Mouse (Mus musculus): ENCODE measurements around the gene Hist1h2ak. TPM values are rescaled to one million over a fixed set of nuclear protein-coding genes. Genes with fewer than 3 reads are reported as not detected.

The Hist1h2ak gene
- polyA plus RNA-seq, 1 experiment, result 2.4 TPM

- H3K4me1 ChIP-seq (ENCODE audit: control insufficient read depth, insufficient read depth, low read length), result no peaks in the 10 kb centered on the region; the same call in 1 of the 2 replicates
- H3K27me3 ChIP-seq (ENCODE audit: control insufficient read depth, insufficient read depth, low read length), result no peaks in the 10 kb centered on the region
- TF ChIP-seq POLR2A (IDR thresholded peaks at IDR 0.05; ENCODE audit: control insufficient read depth, low read depth, low read length), result no peak
- TF ChIP-seq CTCF (IDR thresholded peaks at IDR 0.05; ENCODE audit: control insufficient read depth, insufficient read depth, insufficient replicate concordance, low read depth, low read length), result no peak
- no peak overlapping the region for H3K27ac ChIP-seq (ENCODE audit: control insufficient read depth, insufficient read depth, low read depth, low read length)
- no peak overlapping the region for H3K4me3 ChIP-seq (ENCODE audit: control insufficient read depth, low read depth, low read length)
- no peaks in the 10 kb centered on the region for H3K36me3 ChIP-seq (ENCODE audit: control insufficient read depth, insufficient read depth, low read length)
These were observed 47.0 kb downstream of the Hist1h2ak start for GRCm38 (mm10) chr13:21706669-21707068.

Other genes starting within 250 kb of the Hist1h2ak start
- 1.3 and 1.7 TPM in 2 replicates for gene Zkscan8, start 222.7 kb downstream of the Hist1h2ak start, polyA plus RNA-seq (2012; rRNA removed)
- gene Olfr1366, start 211.0 kb downstream of the Hist1h2ak start, polyA plus RNA-seq (2012; rRNA removed), result not detected in 2 replicates
- not detected in 2 replicates for gene Olfr1535, start 193.9 kb downstream of the Hist1h2ak start, polyA plus RNA-seq (2012; rRNA removed)
- not detected in 2 replicates for gene Olfr1364, start 172.1 kb downstream of the Hist1h2ak start, polyA plus RNA-seq (2012; rRNA removed)
- gene Olfr1362, start 139.8 kb downstream of the Hist1h2ak start, polyA plus RNA-seq (2012; rRNA removed), result not detected in 2 replicates
- gene Olfr11, start 111.3 kb downstream of the Hist1h2ak start, polyA plus RNA-seq (2012; rRNA removed), result 0.04 TPM in 1 of 2 replicates, not detected in the other
- gene Olfr1361, start 90.4 kb downstream of the Hist1h2ak start, polyA plus RNA-seq (2012; rRNA removed), result 0.19 TPM in 1 of 2 replicates, not detected in the other
- 0.07 TPM in 1 of 2 replicates, not detected in the other for gene Olfr1360, start 76.4 kb downstream of the Hist1h2ak start, polyA plus RNA-seq (2012; rRNA removed)
- gene Olfr1359, start 55.7 kb downstream of the Hist1h2ak start, polyA plus RNA-seq (2012; rRNA removed), result 0.35 and 0.38 TPM in 2 replicates
- 3.2 and 3.6 TPM in 2 replicates for gene Hist1h2bl, start 37.7 kb downstream of the Hist1h2ak start, polyA plus RNA-seq (2012; rRNA removed)
- gene Hist1h2ai, start 37.4 kb downstream of the Hist1h2ak start, polyA plus RNA-seq (2012; rRNA removed), result 2.0 and 6.1 TPM in 2 replicates
- gene Hist1h3h, start 36.2 kb downstream of the Hist1h2ak start, polyA plus RNA-seq (2012; rRNA removed), result 14.7 and 20.5 TPM in 2 replicates
- 6.1 and 6.2 TPM in 2 replicates for gene Hist1h2bm, start 31.8 kb downstream of the Hist1h2ak start, polyA plus RNA-seq (2012; rRNA removed)
- 6.1 and 7.6 TPM in 2 replicates for gene Hist1h4j, start 18.8 kb downstream of the Hist1h2ak start, polyA plus RNA-seq (2012; rRNA removed)
- 37.3 and 40.8 TPM in 2 replicates for gene Hist1h4k, start 3.3 kb downstream of the Hist1h2ak start, polyA plus RNA-seq (2012; rRNA removed)
- 2.3 and 3.0 TPM in 2 replicates for gene Hist1h2bn, start 296 bp upstream of the Hist1h2ak start, polyA plus RNA-seq (2012; rRNA removed)
- 0.36 TPM in 1 of 2 replicates, not detected in the other for gene Hist1h1b, start 26.8 kb upstream of the Hist1h2ak start, polyA plus RNA-seq (2012; rRNA removed)
- 5.8 and 7.4 TPM in 2 replicates for gene Hist1h3i, start 29.5 kb upstream of the Hist1h2ak start, polyA plus RNA-seq (2012; rRNA removed)
- gene Hist1h2an, start 33.4 kb upstream of the Hist1h2ak start, polyA plus RNA-seq (2012; rRNA removed), result 1.8 and 2.1 TPM in 2 replicates
- 155 and 156 TPM in 2 replicates for gene Hist1h2bp, start 33.6 kb upstream of the Hist1h2ak start, polyA plus RNA-seq (2012; rRNA removed)
- gene Hist1h2bq, start 56.4 kb upstream of the Hist1h2ak start, polyA plus RNA-seq (2012; rRNA removed), result 28.8 and 32.6 TPM in 2 replicates
- not detected in 2 replicates for gene Hist1h2ao, start 56.6 kb upstream of the Hist1h2ak start, polyA plus RNA-seq (2012; rRNA removed)
- not detected in 2 replicates for gene Hist1h4m, start 57.9 kb upstream of the Hist1h2ak start, polyA plus RNA-seq (2012; rRNA removed)
- 32.2 and 38.8 TPM in 2 replicates for gene Hist1h4n, start 78.4 kb upstream of the Hist1h2ak start, polyA plus RNA-seq (2012; rRNA removed)
- gene Hist1h2ap, start 79.7 kb upstream of the Hist1h2ak start, polyA plus RNA-seq (2012; rRNA removed), result 7.4 and 12.0 TPM in 2 replicates
- 26.8 and 30.6 TPM in 2 replicates for gene Hist1h2br, start 79.9 kb upstream of the Hist1h2ak start, polyA plus RNA-seq (2012; rRNA removed)
- gene Zfp184, start 191.3 kb upstream of the Hist1h2ak start, polyA plus RNA-seq (2012; rRNA removed), result 2.7 and 2.8 TPM in 2 replicates
- 128 and 157 TPM in 2 replicates for gene Pom121l2, start 227.4 kb upstream of the Hist1h2ak start, polyA plus RNA-seq (2012; rRNA removed)

Measured in testis, adult 2 months (tissue).